Mouse (Mus musculus): ENCODE results near the gene Hnrnpl.

Gene Hnrnpl

GRCm38 (mm10) chr7:28790066-28790806 is 18.1 kb upstream of the Hnrnpl start:
- DNase-seq (ENCODE audit: low spot score): no peak

- DNase-seq (ENCODE audit: low spot score): no peak
Measured at GRCm38 (mm10) chr7:28791706-28792105, 16.6 kb upstream of the Hnrnpl start.

- no peak for DNase-seq (ENCODE audit: low spot score)
Measured at GRCm38 (mm10) chr7:28792391-28793185, 15.8 kb upstream of the Hnrnpl start.

GRCm38 (mm10) chr7:28793834-28794233 is 14.5 kb upstream of the Hnrnpl start:
- DNase-seq (ENCODE audit: low spot score): no peak

- DNase-seq (ENCODE audit: low spot score): no peak
Measured at GRCm38 (mm10) chr7:28794496-28794895, 13.8 kb upstream of the Hnrnpl start.

GRCm38 (mm10) chr7:28795832-28796231 is 12.5 kb upstream of the Hnrnpl start:
- DNase-seq (ENCODE audit: low spot score): no peak

GRCm38 (mm10) chr7:28796562-28796975 is 11.8 kb upstream of the Hnrnpl start:
- peak; percentile 77 for DNase-seq (ENCODE audit: low spot score)

GRCm38 (mm10) chr7:28799994-28800393 is 8.3 kb upstream of the Hnrnpl start:
- no peak for DNase-seq (ENCODE audit: low spot score)

- no peak for DNase-seq (ENCODE audit: low spot score)
Measured at GRCm38 (mm10) chr7:28801451-28801850, 6.9 kb upstream of the Hnrnpl start.

GRCm38 (mm10) chr7:28801901-28802670 is 6.3 kb upstream of the Hnrnpl start:
- DNase-seq (ENCODE audit: low spot score): peak; percentile 44

- DNase-seq (ENCODE audit: low spot score): no peak
Measured at GRCm38 (mm10) chr7:28802846-28803588, 5.3 kb upstream of the Hnrnpl start.

- no peak for DNase-seq (ENCODE audit: low spot score)
Measured at GRCm38 (mm10) chr7:28803756-28804155, 4.6 kb upstream of the Hnrnpl start.

GRCm38 (mm10) chr7:28806869-28807268 is 1.5 kb upstream of the Hnrnpl start:
- DNase-seq (ENCODE audit: low spot score): no peak

- no peak for DNase-seq (ENCODE audit: low spot score)
Measured at GRCm38 (mm10) chr7:28807641-28808220, 610 bp upstream of the Hnrnpl start.

GRCm38 (mm10) chr7:28808957-28809393 is 634 bp downstream of the Hnrnpl start:
- peak; percentile 96 for DNase-seq (ENCODE audit: low spot score)

- DNase-seq (ENCODE audit: low spot score): no peak
Measured at GRCm38 (mm10) chr7:28809401-28810089, 1.2 kb downstream of the Hnrnpl start.

- peak; percentile 99 for DNase-seq (ENCODE audit: low spot score)
Measured at GRCm38 (mm10) chr7:28810107-28811066, 2.0 kb downstream of the Hnrnpl start.

GRCm38 (mm10) chr7:28811228-28811627 is 2.9 kb downstream of the Hnrnpl start:
- peak; percentile 87 for DNase-seq (ENCODE audit: low spot score)

- no peak for DNase-seq (ENCODE audit: low spot score)
Measured at GRCm38 (mm10) chr7:28811640-28812275, 3.4 kb downstream of the Hnrnpl start.
